In genomic region chr14:54360577-54361340, GRCm38 (mm10) we compare ENCODE assay signal across 8 mouse cellular contexts. TPM values are rescaled to one million over a fixed set of nuclear protein-coding genes. Genes with fewer than 3 reads are reported as not detected.
DNase-seq lines count a peak whose midpoint lies in the region; ATAC-seq lines count a peak whose summit lies in the region.

Gene Oxa1l, plus strand, starts transcription at chr14:54360834.

- ATAC-seq in hindbrain, embryonic 16.5 days, result peak; percentile 93

- peak; percentile 97 for DNase-seq in T-cell, adult 2 months (ENCODE audit: low spot score)
- DNase-seq in cerebellum, postnatal 36 days, result peak; percentile 94 to 96
- peak; percentile 97 for DNase-seq in gastrocnemius, adult 18-20 months (ENCODE audit: low spot score)
- DNase-seq in left cerebral cortex, adult 18-20 months (ENCODE audit: low spot score in 2 of 2), result peak; percentile 95 to 97
- DNase-seq in right cerebral cortex, adult 18-20 months, result peak; percentile 94
- DNase-seq in urinary bladder, postnatal 10 days (ENCODE audit: low spot score), result peak; percentile 84

- peak within 1 kb of the TSS; percentile 84 for H3K27ac ChIP-seq in hindbrain, embryonic 16.5 days (ENCODE audit: low read depth, low read length)
- peak within 1 kb of the TSS; percentile 88 for H3K27ac ChIP-seq in macrophage

- H3K4me3 ChIP-seq in hindbrain, embryonic 16.5 days (ENCODE audit: low read length), result peak within 1 kb of the TSS; percentile 78
- H3K4me3 ChIP-seq in macrophage (ENCODE audit: inconsistent target), result peak within 1 kb of the TSS; percentile 82

- peaks cover 9% of the 10 kb centered on the region for H3K4me1 ChIP-seq in hindbrain, embryonic 16.5 days (ENCODE audit: control insufficient read depth, insufficient read depth, low read depth, low read length)

- H3K36me3 ChIP-seq in hindbrain, embryonic 16.5 days (ENCODE audit: control insufficient read depth, insufficient read depth, low read length), result peaks cover 10% of the 10 kb centered on the region; the same call in 1 of the 2 replicates
- peaks cover 20% of the 10 kb centered on the region; the same call in 1 of the 2 replicates for H3K36me3 ChIP-seq in macrophage (ENCODE audit: inconsistent target)

- H3K79me2 ChIP-seq in macrophage (ENCODE audit: inconsistent target), result peaks cover 39% of the 10 kb centered on the region

- no peaks in the 10 kb centered on the region for H3K9me3 ChIP-seq in hindbrain, embryonic 16.5 days (ENCODE audit: control insufficient read depth, low read length)

- WGBS in hindbrain, embryonic 16.5 days, result under 1% methylated on average over 48 of the region's 48 CpGs
- under 1% methylated on average over 44 of the region's 48 CpGs for WGBS in macrophage (ENCODE audit: missing documents)

- H3K4me2 ChIP-seq in hindbrain, embryonic 16.5 days (ENCODE audit: low read length), result peak within 1 kb of the TSS; percentile 91

- no peaks in the 10 kb centered on the region for H3K27me3 ChIP-seq in hindbrain, embryonic 16.5 days (replicated peaks; ENCODE audit: control insufficient read depth, insufficient read depth, low read length)

- H3K9ac ChIP-seq in hindbrain, embryonic 16.5 days (ENCODE audit: low read depth, low read length), result peak within 1 kb of the TSS; percentile 79

RNA-seq across cellular contexts. Expression of gene Oxa1l, which starts in this region (rescaled TPM):
- total RNA-seq in gastrocnemius, adult 18-20 months (2021), result 10 to 100 TPM; 49.1 to 54.0 TPM
- polyA plus RNA-seq in hindbrain, embryonic 16.5 days (2015; fragmentation: Nextera tagmentation; extraction: Ambion mirVana), result 58.5 and 59.9 TPM in 2 replicates
- 10 to 100 TPM; 49.2 to 55.1 TPM for total RNA-seq in left cerebral cortex, adult 18-20 months (2021)
- total RNA-seq in macrophage (2018; cell fraction: chromatin; rRNA removed), result 100 to 1,000 TPM in 2 of 26 experiments, 10 to 100 TPM in 24; 16.9 to 118 (median 43.0) TPM
- 10 to 100 TPM; 18.0 to 46.5 (median 34.2) TPM for total RNA-seq in macrophage (2018; cell fraction: cytosol; rRNA removed)
- 10 to 100 TPM; 15.1 to 86.6 (median 33.4) TPM for total RNA-seq in macrophage (2018; cell fraction: nucleus; rRNA removed)
- 29.2 to 46.0 TPM (median 33.9 TPM) in 3 replicates for polyA plus RNA-seq in macrophage (2018)

Comparison
In these comparisons a context has a peak if more than half of its experiments do, and no peak if none do; other contexts are left out.
1. Peak in every context shown above with its lines: DNase-seq, ATAC-seq, H3K4me3 ChIP-seq and H3K27ac ChIP-seq.